Mouse (Mus musculus) cortical plate, adult 2 months (tissue): ENCODE data around the gene Hoxb1. TPM values are rescaled to one million over a fixed set of nuclear protein-coding genes. Genes with fewer than 3 reads are reported as not detected.

Source experiments
- H3K27ac ChIP-seq: fragments of 200-500 bp; 2 replicates; pipeline ENCODE4 v1.5.1; 2012; ENCODE audit warnings: low read length, control low read depth, inconsistent platforms; ENCODE audit not compliant: insufficient read depth
- H3K4me1 ChIP-seq: fragments of 200-500 bp; 2 replicates; pipeline ENCODE4 v1.6.1; 2011; ENCODE audit warnings: low read length; ENCODE audit not compliant: control insufficient read depth, insufficient read depth
- H3K4me3 ChIP-seq: fragments of 200-500 bp; 2 replicates; pipeline ENCODE4 v1.5.1; 2011; ENCODE audit warnings: mild to moderate bottlenecking, low read length, control low read depth; ENCODE audit not compliant: insufficient read depth
- CTCF ChIP-seq: fragments of 200-500 bp; IDR thresholded peaks from 2 replicates; pipeline ENCODE4 v1.5.1; 2011; ENCODE audit warnings: mild to moderate bottlenecking, control low read depth, low read length; ENCODE audit not compliant: insufficient read depth; ENCODE audit errors: extremely low read depth
- POLR2A ChIP-seq: fragments of 200-500 bp; IDR thresholded peaks from 2 replicates; pipeline ENCODE4 v1.6.1; 2011; ENCODE audit warnings: mild to moderate bottlenecking, low read length, control low read depth; ENCODE audit not compliant: insufficient read depth; ENCODE audit errors: extremely low read depth
- polyA plus RNA-seq: library from polyadenylated mRNA; depleted of rRNA; stranded (reverse); fragments of >200 nt; gene quantifications from 2 replicates; pipeline ENCODE4 v1.2.3, GENCODE M21; 2012; rRNA removed

Gene Hoxb1
- polyA plus RNA-seq, 1 experiment = not detected

DNA sequence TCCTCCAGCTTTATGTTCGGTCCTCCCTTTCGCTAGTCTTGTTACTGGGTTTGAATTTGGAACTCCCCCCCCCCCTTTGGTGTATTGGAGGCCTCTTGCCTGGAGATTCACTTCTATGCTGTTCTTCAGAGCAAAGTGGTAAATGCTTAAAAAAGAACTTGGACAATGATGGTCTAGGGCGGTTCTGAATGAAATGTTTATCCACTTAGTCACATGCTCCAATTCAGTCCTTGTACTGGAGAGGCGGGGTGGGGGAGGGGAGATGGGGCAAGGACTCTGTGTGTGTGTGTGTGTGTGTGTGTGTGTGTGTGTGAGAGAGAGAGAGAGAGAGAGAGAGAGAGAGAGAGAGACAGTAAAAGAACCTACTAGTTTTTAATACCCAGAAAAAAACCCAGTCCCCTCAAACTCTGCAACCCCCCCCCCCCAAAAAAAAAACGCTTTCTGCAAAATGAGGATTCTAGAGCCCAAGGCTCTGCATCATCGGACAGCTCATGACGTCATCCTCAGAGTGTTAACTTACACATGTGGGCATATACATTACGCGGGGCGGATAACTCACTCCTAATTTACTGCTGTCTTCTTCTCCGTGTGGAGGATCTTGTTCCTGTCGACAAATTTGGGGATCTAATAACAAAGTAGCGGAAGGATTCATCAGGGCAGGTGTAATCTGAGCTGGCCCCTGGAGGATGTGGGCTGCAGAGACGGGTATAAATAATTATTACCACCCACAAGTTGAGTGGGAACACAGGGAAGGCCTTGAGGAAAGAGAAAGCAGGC, 42.9 kb downstream of the Hoxb1 start:
- Histone ChIP-seq H3K27ac (no peak overlapping the region), H3K4me1 (no peaks in the 10 kb centered on the region), H3K4me3 (no peak overlapping the region)
- no peak for TF ChIP-seq POLR2A
- TF ChIP-seq CTCF = no peak

DNA sequence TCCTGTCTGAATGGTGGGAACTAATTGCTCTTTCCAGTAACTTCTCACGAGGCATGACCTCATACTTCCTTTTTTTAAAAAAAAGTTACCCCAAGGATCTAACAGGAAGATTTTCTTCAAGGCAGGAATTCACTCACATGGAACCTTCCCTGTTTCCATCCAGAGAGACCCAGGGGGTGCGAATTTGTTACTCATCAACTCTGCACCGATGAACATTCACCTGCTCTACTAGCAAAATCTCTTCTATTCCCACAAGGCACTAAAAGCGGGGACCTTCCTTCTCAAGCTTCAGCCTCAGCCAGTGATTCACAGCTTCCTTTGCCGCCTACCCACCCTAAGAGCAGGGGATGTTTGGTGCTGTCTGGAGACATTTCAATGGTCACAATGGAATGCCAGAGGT, 45.5 kb downstream of the Hoxb1 start:
- no peak overlapping the region for H3K4me3 ChIP-seq
- no peak overlapping the region for H3K27ac ChIP-seq
- TF ChIP-seq POLR2A (no peak), CTCF (no peak)
- no peaks in the 10 kb centered on the region for H3K4me1 ChIP-seq

DNA sequence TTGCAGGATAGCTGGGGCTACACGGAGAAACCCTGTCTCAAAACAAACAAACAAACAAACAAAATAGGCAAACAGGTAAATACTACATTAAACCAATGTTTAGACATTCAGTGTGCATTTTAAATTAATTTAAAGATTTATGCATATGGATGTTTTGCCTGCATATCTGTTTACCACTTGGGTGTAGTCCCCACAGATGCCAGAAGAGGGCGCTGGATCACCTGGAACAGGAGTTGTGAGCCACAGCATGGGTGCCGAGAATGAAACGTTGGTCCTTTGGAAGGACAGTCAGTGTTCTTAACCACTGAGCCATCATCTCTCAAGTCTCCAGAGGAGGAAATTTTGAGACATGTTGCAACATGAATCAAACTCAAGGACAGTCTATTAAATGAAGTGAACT, 46.4 kb downstream of the Hoxb1 start:
- TF ChIP-seq CTCF = no peak
- no peak for TF ChIP-seq POLR2A
- Histone ChIP-seq H3K27ac (no peak overlapping the region), H3K4me3 (no peak overlapping the region), H3K4me1 (no peaks in the 10 kb centered on the region)

DNA sequence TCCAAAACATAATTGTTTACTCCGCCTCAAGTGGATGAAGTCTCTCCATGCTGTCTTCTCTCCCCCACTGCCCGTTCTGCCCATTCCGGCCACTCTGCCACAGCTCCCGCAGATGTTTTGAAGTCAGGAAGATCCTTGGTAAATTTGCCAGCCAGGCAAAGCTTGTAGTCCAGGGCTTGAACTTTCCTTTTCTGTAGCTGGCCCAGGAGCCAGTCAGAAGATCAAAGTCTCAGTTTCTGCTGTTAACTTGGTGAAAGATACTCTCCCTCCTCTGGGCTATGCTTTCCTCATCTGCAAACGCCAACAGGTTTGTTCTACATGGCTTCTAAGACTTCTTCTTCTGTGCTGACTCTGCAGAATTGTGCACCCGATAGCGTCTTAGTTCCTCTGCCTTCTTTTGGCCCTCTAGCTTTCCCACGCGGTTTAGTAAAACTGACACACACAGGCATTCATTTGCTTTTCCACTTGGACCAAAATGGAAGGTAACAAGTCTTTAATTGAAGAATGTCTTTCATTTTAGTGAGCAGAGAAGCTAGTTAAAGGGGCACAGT, 47.5 kb downstream of the Hoxb1 start:
- TF ChIP-seq CTCF (no peak), POLR2A (no peak)
- Histone ChIP-seq H3K4me3 (no peak overlapping the region), H3K4me1 (no peaks in the 10 kb centered on the region), H3K27ac (no peak overlapping the region)

DNA sequence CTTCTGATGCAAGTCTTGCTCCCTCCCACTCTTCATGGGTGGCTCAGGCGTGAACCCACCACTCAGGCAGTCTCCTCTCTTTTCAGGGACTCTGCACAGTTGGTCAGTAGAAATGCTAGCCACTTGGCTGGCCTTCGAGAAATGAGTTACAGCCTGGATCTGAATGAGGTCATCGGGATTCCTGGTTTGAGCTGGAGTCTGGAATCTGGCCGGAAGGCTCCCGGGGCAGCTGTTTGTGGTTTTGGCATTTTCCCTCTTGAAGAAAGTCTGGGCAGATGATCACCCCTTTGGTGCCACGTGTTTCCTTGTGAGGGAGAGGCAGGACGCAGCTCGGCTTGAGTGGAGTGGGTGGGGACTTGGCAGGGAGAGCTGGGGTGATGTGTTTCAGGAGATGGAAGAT, 48.0 kb downstream of the Hoxb1 start:
- Histone ChIP-seq H3K27ac (no peak overlapping the region), H3K4me1 (no peaks in the 10 kb centered on the region), H3K4me3 (no peak overlapping the region)
- TF ChIP-seq CTCF = no peak
- TF ChIP-seq POLR2A = no peak

DNA sequence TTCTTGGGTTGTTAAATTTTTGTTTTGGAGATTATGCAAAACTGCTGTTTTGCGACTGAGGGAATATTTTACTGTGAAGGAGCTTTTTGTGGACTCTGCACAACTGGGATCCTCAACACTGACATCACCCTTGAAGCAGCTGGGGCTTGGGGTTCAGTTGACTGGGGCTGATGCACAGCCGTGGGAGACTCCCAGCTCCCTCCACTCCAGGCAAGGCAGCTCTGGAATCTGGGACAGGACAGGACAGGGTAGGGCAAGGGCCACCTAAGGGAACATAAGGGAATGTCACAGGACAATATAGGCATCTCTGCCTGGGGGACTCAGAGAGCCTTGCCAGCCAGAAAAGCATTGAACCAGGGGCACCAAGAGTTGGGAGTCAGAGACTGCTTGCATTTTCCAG, 48.5 kb downstream of the Hoxb1 start:
- no peak overlapping the region for H3K27ac ChIP-seq

More for the DNA sequence above, 48.5 kb downstream of the Hoxb1 start:
- Histone ChIP-seq H3K4me1 (no peaks in the 10 kb centered on the region), H3K4me3 (no peak overlapping the region)
- TF ChIP-seq POLR2A (no peak), CTCF (no peak)

Other genes starting within 250 kb of the Hoxb1 start
- 0.15 and 0.27 TPM in 2 replicates for gene Ttll6, start 232.0 kb upstream of the Hoxb1 start, polyA plus RNA-seq
- not detected in 2 replicates for gene Hoxb13, start 171.4 kb upstream of the Hoxb1 start, polyA plus RNA-seq
- not detected in 2 replicates for gene Hoxb9, start 94.3 kb upstream of the Hoxb1 start, polyA plus RNA-seq
- gene Hoxb8, start 83.8 kb upstream of the Hoxb1 start, polyA plus RNA-seq = not detected in 2 replicates
- gene Hoxb7, start 79.1 kb upstream of the Hoxb1 start, polyA plus RNA-seq = not detected in 2 replicates
- gene Hoxb6, start 73.3 kb upstream of the Hoxb1 start, polyA plus RNA-seq = not detected in 2 replicates
- gene Hoxb5, start 62.4 kb upstream of the Hoxb1 start, polyA plus RNA-seq = not detected in 2 replicates
- 0.04 TPM in 1 of 2 replicates, not detected in the other for gene Hoxb4, start 47.5 kb upstream of the Hoxb1 start, polyA plus RNA-seq
- not detected in 2 replicates for gene Hoxb3, start 42.4 kb upstream of the Hoxb1 start, polyA plus RNA-seq
- not detected in 2 replicates for gene Hoxb2, start 15.2 kb upstream of the Hoxb1 start, polyA plus RNA-seq
- gene Skap1, start 98.8 kb downstream of the Hoxb1 start, polyA plus RNA-seq = 3.0 and 3.4 TPM in 2 replicates